Mouse (Mus musculus): ENCODE results near the gene Il1r1.
A peak's percentile ranks its signal among the peaks of the same experiment; 100 is the strongest.

Il1r1 gene

GRCm38 (mm10) chr1:40233217-40233616 lies 8.3 kb downstream of the Il1r1 start:
- peak; percentile 78 for DNase-seq (ENCODE audit: low read depth)

- peak; percentile 52 for DNase-seq (ENCODE audit: low read depth)
Measured at GRCm38 (mm10) chr1:40233621-40234020, 8.7 kb downstream of the Il1r1 start.

- DNase-seq (ENCODE audit: low read depth): peak; percentile 78
Measured at GRCm38 (mm10) chr1:40235597-40236249, 10.8 kb downstream of the Il1r1 start.

GRCm38 (mm10) chr1:40236694-40237093 lies 11.8 kb downstream of the Il1r1 start:
- DNase-seq (ENCODE audit: low read depth): no peak

GRCm38 (mm10) chr1:40237094-40237493 lies 12.2 kb downstream of the Il1r1 start:
- no peak for DNase-seq (ENCODE audit: low read depth)

DNA sequence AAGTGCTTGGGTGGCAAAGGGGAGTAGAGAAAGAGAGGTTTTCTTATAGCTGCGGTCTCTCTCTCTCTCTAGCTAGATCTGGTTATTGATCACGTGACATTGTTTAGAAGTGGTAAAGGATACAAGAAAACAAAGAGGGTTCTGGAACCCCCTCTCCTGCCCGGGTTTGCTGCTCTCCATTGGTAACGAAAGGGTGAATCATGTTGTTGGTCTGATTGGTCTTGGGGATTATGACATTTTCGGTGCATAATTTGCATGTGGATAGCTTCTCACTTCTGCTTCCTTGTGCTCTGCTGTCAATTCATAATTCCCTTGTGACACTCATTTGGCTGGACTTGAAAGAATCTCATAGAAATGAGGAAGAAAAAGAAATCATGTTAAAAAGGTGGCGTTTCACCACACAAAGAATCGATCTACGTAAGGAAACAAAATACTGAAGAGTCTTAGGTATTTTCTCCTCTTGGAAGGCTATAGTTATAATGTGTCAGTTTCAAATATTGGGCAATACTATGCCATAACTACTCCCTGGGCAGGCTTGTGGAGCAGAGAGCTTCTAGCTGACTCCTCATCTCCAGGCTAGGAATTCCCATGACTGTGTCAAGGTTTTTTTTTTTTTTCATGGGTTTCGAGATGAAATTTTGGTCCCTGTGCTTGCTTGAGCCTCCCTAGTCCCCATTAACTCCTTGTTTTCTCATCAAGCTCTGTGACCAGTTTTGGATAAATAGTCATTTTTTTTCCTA lies 15.6 kb downstream of the Il1r1 start:
- DNase-seq (ENCODE audit: low read depth): no peak

DNA sequence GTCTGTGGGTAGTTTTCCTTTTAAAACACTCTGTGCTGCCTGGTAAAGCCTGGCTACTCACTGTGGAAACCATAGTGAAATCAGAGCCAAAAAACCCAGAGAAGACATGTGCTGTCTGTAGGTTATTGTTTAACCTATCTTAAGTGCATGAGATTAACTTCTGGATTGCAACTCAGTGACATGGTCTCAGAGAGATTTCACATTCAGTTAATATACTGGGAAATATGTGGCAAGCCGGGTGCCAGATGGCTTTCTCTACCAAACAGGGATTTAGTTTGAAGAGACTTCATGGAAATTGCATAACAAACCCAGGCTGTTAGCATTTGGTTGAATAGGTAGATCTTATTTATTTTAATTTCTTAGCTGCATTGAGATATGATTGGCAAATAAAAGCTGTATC lies 17.8 kb downstream of the Il1r1 start:
- no peak for DNase-seq (ENCODE audit: low read depth)

- no peak for DNase-seq (ENCODE audit: low read depth)
Measured at GRCm38 (mm10) chr1:40243561-40243998, 18.7 kb downstream of the Il1r1 start.

DNA sequence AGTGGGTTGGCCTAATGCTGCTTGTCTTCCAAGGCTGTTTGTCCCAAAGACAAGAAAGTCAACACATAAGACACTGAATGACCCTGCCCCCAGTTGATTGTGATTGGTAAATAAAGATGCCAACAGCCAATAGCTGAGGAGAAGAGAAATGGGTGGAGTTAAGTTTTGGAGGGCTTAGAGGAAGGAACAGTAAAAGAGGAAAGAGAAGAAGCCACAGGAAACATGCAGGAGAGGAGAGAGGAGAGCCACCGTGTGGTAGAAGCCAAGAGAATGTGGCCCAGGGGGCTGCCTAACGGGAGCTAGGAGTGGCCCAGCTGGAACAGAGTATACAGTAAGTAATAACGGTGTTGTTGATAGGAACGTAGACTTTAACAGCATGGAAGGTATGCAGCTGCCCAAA lies 25.5 kb downstream of the Il1r1 start:
- no peak for DNase-seq (ENCODE audit: low read depth)

DNA sequence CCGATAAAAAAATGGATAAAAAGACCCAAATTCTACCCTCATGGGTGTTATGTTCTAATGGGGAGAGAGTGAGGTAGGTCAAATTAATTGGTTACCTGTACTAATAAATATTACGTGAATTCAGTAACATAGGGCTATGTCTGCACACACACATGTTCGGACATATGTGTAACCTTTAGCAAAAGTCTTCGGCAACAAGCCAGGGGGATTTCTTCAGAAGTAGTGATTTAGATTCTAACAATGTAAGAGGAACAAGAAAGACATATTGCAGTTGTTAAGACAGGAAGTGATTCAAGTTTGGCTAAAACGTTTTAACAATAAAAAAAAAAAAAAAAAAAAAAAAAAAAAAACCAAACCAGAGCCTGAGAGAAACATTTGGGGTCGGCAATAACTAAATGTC lies 27.6 kb downstream of the Il1r1 start:
- DNase-seq (ENCODE audit: low read depth): no peak

DNA sequence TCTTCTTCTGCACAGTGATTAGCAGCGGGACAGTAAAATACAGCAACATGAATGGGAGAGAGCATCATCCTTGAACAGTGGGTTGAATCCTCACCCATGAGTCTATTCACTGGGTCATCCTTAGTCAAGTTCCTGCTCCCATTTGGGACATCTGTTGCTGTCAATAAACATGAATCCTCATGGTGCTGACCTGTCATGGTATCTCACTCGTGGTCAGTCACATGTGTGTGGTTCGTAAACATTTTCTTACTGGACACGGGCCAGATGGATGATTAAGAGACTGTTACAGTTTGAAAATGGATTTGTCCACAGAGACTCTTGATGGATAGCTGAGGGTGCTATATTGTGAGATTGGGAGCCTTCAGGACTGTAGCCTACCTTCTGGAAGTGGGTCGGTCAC lies 29.1 kb downstream of the Il1r1 start:
- DNase-seq (ENCODE audit: low read depth): peak; percentile 64

DNA sequence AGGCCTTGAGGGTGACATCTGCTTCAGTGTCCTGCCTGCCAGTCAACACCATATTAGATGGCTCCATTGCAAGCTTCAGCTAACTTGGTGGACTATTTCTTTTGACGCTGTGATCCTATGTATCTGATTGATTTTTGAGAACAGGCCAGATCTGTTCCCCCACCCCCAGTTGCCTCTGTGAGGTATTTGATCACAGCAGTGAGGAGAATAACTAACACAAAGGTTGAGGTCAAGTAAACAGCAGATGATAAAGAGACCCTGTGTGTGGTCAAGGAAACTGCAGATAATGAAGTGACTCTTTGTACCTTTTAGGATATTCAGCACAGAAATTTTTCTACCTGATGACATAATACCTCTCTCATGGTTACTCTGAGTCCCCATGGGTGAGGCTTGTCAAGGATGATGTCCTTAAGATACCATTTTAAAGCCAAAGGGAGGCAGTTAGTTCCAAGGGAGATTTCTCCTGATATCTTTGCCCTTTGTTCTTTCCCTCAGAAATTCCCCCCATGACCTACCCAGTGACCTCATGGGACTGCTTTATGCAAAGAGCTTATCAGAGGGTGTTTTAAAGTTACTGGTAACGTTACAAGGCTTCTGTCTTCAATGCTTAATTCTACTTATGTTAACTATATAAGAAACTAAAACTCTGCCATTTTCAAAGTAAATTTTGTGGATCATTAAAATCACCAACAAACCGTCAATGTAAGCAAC lies 29.6 kb downstream of the Il1r1 start:
- DNase-seq (ENCODE audit: low read depth): no peak

- DNase-seq (ENCODE audit: low read depth): no peak
Measured at GRCm38 (mm10) chr1:40262441-40263121, 37.7 kb downstream of the Il1r1 start.

DNA sequence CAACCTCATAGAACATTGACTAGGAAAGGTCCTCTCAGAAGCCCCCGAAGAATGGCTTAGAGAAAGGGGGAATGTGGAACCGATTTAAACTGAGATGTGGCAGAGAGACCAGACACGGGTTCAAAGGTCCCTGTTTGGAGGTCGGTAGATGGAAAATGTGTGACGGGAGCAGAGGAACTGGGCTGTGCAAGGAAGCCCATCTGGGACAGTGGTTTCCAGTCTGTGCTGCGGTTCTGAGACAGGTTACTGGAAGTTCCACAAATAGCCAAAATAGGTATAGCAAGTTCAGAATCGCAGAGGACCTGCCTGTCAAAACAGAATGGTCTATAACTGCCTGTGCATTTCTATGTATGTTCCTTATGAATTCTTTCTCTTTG lies 38.2 kb downstream of the Il1r1 start:
- DNase-seq (ENCODE audit: low read depth): no peak

DNA sequence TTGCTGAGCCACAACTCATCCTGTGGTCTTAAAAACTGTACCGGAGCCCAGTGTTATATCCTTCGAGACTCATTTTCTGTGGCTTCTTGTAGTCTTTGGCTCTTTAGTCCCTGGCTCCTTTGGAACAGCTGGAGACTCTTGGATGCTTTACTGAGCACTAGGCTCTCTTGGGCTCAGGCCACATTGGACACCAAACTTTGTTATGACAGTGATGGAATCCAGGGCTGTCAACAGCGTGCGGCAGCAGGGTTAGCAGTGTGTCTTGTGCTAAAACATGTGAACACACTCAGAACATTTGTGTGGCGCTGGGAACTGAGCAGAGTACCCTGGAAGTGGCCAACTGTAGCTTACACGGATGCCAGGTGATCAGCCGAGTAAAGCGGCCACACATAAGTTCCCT lies 38.8 kb downstream of the Il1r1 start:
- peak; percentile 65 for DNase-seq (ENCODE audit: low read depth)

- DNase-seq (ENCODE audit: low read depth): no peak
Measured at GRCm38 (mm10) chr1:40265301-40265835, 40.5 kb downstream of the Il1r1 start.

- DNase-seq (ENCODE audit: low read depth): peak; percentile 94
Measured at GRCm38 (mm10) chr1:40266431-40267260, 41.8 kb downstream of the Il1r1 start.

- no peak for DNase-seq (ENCODE audit: low read depth)
Measured at GRCm38 (mm10) chr1:40267846-40268245, 43.0 kb downstream of the Il1r1 start.

DNA sequence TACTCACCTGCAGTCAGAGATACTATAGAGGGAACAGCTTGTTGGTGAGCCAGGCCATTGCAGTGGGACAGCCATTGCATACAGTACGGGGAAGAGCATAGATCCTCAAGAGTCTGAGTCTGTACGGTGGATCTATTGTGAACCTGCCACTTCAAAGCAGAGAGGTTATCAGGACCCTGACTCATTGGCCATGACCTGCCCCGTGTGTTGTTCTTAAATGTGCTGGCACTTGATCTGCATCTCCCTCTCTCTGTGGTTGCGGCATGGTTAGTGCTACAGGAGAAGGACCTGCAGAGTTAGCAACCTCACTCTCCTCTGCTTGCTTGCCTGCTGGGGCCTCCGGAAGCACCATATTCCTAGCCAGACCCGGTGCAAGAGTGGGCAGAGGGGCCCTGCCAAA lies 43.7 kb downstream of the Il1r1 start:
- no peak for DNase-seq (ENCODE audit: low read depth)

- no peak for DNase-seq (ENCODE audit: low read depth)
Measured at GRCm38 (mm10) chr1:40270415-40270814, 45.5 kb downstream of the Il1r1 start.

DNA sequence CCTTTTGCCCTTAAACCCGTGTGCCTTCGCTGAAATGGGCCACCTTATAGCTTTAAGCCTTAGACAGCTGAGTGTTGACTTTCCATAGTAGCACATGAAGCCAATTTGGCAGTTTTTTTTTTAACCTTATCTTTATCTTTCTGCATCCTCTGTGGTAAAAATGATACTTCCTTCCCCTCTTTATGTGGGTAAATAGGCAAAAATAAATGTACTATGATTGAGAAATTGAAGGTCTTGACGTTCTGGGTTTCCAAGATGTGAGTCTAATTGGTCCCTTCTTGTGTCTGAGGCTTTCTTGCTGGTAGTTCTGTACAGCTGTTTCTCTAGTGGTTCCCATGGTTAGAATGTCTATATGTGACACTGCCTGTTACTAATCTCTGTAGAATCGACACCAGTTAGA lies 46.2 kb downstream of the Il1r1 start:
- DNase-seq (ENCODE audit: low read depth): no peak
